Mouse (Mus musculus) CH12.LX (cell line): ENCODE measurements at regions not wholly inside any gene's neighbourhood (a gene's known extent, or its start where the extent isn't known, plus 50 kb on each side); places are given as distances from the start of the nearest gene placed in this dataset.

ENCODE experiments used
- DNase-seq: peaks from one replicate; pipeline ENCODE4 v3.0.0-alpha.2; 2013; ENCODE audit errors: extremely low read depth
- H3K27ac ChIP-seq: 2 replicates; pipeline ENCODE4 v1.5.1; 2012; ENCODE audit warnings: low read depth, mild to moderate bottlenecking, control low read depth, moderate library complexity; ENCODE audit not compliant: insufficient read depth
- H3K27me3 ChIP-seq: replicated peaks from 2 replicates; pipeline ENCODE3; 2012; ENCODE audit warnings: inconsistent platforms
- H3K36me3 ChIP-seq, 2 experiments: replicated peaks in 1 of 2; 2 replicates each; pipeline versions ENCODE3 to v1.6.1; 2012; ENCODE audit warnings: inconsistent platforms in 1 of 2, low read length in 1 of 2, mild to moderate bottlenecking in 1 of 2, mixed read lengths in 1 of 2, moderate library complexity in 1 of 2; ENCODE audit not compliant: control insufficient read depth in 1 of 2, insufficient read depth in 1 of 2
- H3K4me1 ChIP-seq, 2 experiments: 2 replicates each; pipeline ENCODE4 v1.6.1; 2012; ENCODE audit warnings: inconsistent platforms in 1 of 2, moderate library complexity in 1 of 2; ENCODE audit not compliant: insufficient read depth in 2 of 2, control insufficient read depth in 1 of 2
- H3K4me2 ChIP-seq: 2 replicates; pipeline ENCODE4 v1.6.1; 2012; ENCODE audit warnings: low read depth, mild to moderate bottlenecking, control low read depth; ENCODE audit not compliant: poor library complexity, insufficient read depth, severe bottlenecking
- H3K4me3 ChIP-seq, 3 experiments: fragments of 150-350 bp in 1 of 3; sonication (generic) in 1 of 3; replicated peaks in 1 of 3; 2 replicates each; pipeline versions ENCODE3 to v1.5.1; 2011 to 2012; ENCODE audit warnings: low read depth in 2 of 3, low read length in 2 of 3, mild to moderate bottlenecking in 2 of 3, moderate library complexity in 2 of 3, control low read depth in 1 of 3, improper control_type of control experiment in 1 of 3, inconsistent platforms in 1 of 3, mixed read lengths in 1 of 3; ENCODE audit not compliant: poor library complexity in 1 of 3
- H3K79me2 ChIP-seq: replicated peaks from 2 replicates; pipeline ENCODE4 v1.6.1; 2012; ENCODE audit warnings: mild to moderate bottlenecking, moderate library complexity; ENCODE audit not compliant: control insufficient read depth, poor library complexity, insufficient read depth, severe bottlenecking; ENCODE audit errors: extremely low read depth
- H3K9ac ChIP-seq: 2 replicates; pipeline ENCODE4 v1.6.1; 2012; ENCODE audit warnings: low read depth, mild to moderate bottlenecking, control low read depth, moderate library complexity; ENCODE audit not compliant: insufficient read depth
- H3K9me3 ChIP-seq: replicated peaks from 2 replicates; pipeline ENCODE3; 2012; ENCODE audit warnings: low read length, inconsistent platforms, mixed read lengths
- BHLHE40 ChIP-seq: IDR thresholded peaks from 2 replicates; pipeline ENCODE4 v1.6.1; 2011; ENCODE audit warnings: mild to moderate bottlenecking, low read depth, low read length, improper control_type of control experiment
- CTCF ChIP-seq, 2 experiments: IDR thresholded peaks in 1 of 2; conservative IDR thresholded peaks in 1 of 2; 2 replicates each; pipeline ENCODE4 v1.5.1; 2011 to 2012; ENCODE audit warnings: low read depth in 2 of 2, low read length in 2 of 2, improper control_type of control experiment in 1 of 2, inconsistent platforms in 1 of 2, mild to moderate bottlenecking in 1 of 2, moderate library complexity in 1 of 2
- E2F4 ChIP-seq: IDR thresholded peaks from 2 replicates; pipeline ENCODE4 v1.6.1; 2011; ENCODE audit warnings: low read depth, low read length, improper control_type of control experiment; ENCODE audit not compliant: insufficient replicate concordance
- ELF1 ChIP-seq: IDR thresholded peaks from 2 replicates; pipeline ENCODE4 v1.6.1; 2014; ENCODE audit warnings: low read depth, mild to moderate bottlenecking, inconsistent platforms, low read length, improper control_type of control experiment
- EP300 ChIP-seq: IDR thresholded peaks from 2 replicates; pipeline ENCODE4 v1.6.1; 2011; ENCODE audit warnings: low read length, improper control_type of control experiment
- ETS1 ChIP-seq: conservative IDR thresholded peaks from 2 replicates; pipeline ENCODE4 v1.6.1; 2012; ENCODE audit warnings: low read depth, mild to moderate bottlenecking, inconsistent platforms, low read length, improper control_type of control experiment, moderate library complexity
- GABPA ChIP-seq: IDR thresholded peaks from 2 replicates; pipeline ENCODE4 v1.6.1; 2012; ENCODE audit warnings: low read depth, low read length, improper control_type of control experiment, inconsistent platforms; ENCODE audit not compliant: insufficient replicate concordance
- HCFC1 ChIP-seq: IDR thresholded peaks from 2 replicates; pipeline ENCODE4 v1.6.1; 2012; ENCODE audit warnings: low read depth, mild to moderate bottlenecking, inconsistent platforms, low read length, improper control_type of control experiment
- IRF4 ChIP-seq: IDR thresholded peaks from 2 replicates; pipeline ENCODE4 v1.6.1; 2014; ENCODE audit warnings: low read depth, mild to moderate bottlenecking, inconsistent platforms, low read length, improper control_type of control experiment
- JUN ChIP-seq: IDR thresholded peaks from 2 replicates; pipeline ENCODE4 v1.6.1; 2011; ENCODE audit warnings: low read depth, mild to moderate bottlenecking, low read length, improper control_type of control experiment, moderate library complexity; ENCODE audit not compliant: insufficient read depth
- KAT2A ChIP-seq: IDR thresholded peaks from 2 replicates; pipeline ENCODE4 v1.6.1; 2012; ENCODE audit warnings: low read length, improper control_type of control experiment, inconsistent platforms; ENCODE audit not compliant: insufficient replicate concordance
- MAFK ChIP-seq: IDR thresholded peaks from 2 replicates; pipeline ENCODE4 v1.6.1; 2011; ENCODE audit warnings: low read length, improper control_type of control experiment; ENCODE audit not compliant: insufficient replicate concordance
- MAX ChIP-seq: IDR thresholded peaks from 2 replicates; pipeline ENCODE4 v1.6.1; 2011; ENCODE audit warnings: low read length, improper control_type of control experiment
- MAZ ChIP-seq: IDR thresholded peaks from 2 replicates; pipeline ENCODE4 v1.6.1; 2012; ENCODE audit warnings: low read depth, mild to moderate bottlenecking, inconsistent platforms, low read length, improper control_type of control experiment, moderate library complexity
- MXI1 ChIP-seq: IDR thresholded peaks from 2 replicates; pipeline ENCODE4 v1.6.1; 2011; ENCODE audit warnings: mild to moderate bottlenecking, low read depth, low read length, improper control_type of control experiment
- NRF1 ChIP-seq: IDR thresholded peaks from 2 replicates; pipeline ENCODE4 v1.6.1; 2014; ENCODE audit warnings: low read depth, mild to moderate bottlenecking, inconsistent platforms, low read length, improper control_type of control experiment, moderate library complexity
- PAX5 ChIP-seq: IDR thresholded peaks from 2 replicates; pipeline ENCODE4 v1.6.1; 2012; ENCODE audit warnings: low read length, inconsistent platforms, mixed read lengths
- RAD21 ChIP-seq: IDR thresholded peaks from 2 replicates; pipeline ENCODE4 v1.6.1; 2011; ENCODE audit warnings: low read depth, mild to moderate bottlenecking, low read length, improper control_type of control experiment, moderate library complexity
- SIN3A ChIP-seq: IDR thresholded peaks from 2 replicates; pipeline ENCODE4 v1.6.1; 2012; ENCODE audit warnings: low read length, improper control_type of control experiment, inconsistent platforms
- TBP ChIP-seq: conservative IDR thresholded peaks from 2 replicates; pipeline ENCODE4 v1.6.1; 2011; ENCODE audit warnings: low read depth, low read length, improper control_type of control experiment
- UBTF ChIP-seq: IDR thresholded peaks from 2 replicates; pipeline ENCODE4 v1.6.1; 2012; ENCODE audit warnings: low read depth, mild to moderate bottlenecking, inconsistent platforms, low read length, improper control_type of control experiment, moderate library complexity
- USF1 ChIP-seq: IDR thresholded peaks from 2 replicates; pipeline ENCODE4 v1.6.1; 2014; ENCODE audit warnings: low read depth, mild to moderate bottlenecking, inconsistent platforms, low read length, improper control_type of control experiment
- USF2 ChIP-seq: conservative IDR thresholded peaks from 2 replicates; pipeline ENCODE4 v1.6.1; 2011; ENCODE audit warnings: low read depth, low read length, improper control_type of control experiment
- ZMIZ1 ChIP-seq: IDR thresholded peaks from 2 replicates; pipeline ENCODE4 v1.6.1; 2012; ENCODE audit warnings: low read depth, mild to moderate bottlenecking, inconsistent platforms, low read length, improper control_type of control experiment
- ZNF384 ChIP-seq: IDR thresholded peaks from 2 replicates; pipeline ENCODE4 v1.6.1; 2012; ENCODE audit warnings: low read depth, low read length, improper control_type of control experiment, inconsistent platforms
- dilution Hi-C: fragments of 300-500 bp; cut with MboI; formaldehyde crosslinking; loops from 2 replicates; pipeline ENCODE4 v1.14.3; 2020; ENCODE audit warnings: low sequenced_read_pairs; ENCODE audit not compliant: extremely low pct_unique_long_range_greater_than_20kb, extremely low pct_ligation_motif_present
- in situ Hi-C: fragments of 300-500 bp; cut with MboI; formaldehyde crosslinking; loops from 3 replicates; pipeline ENCODE4 v1.14.3; 2019; ENCODE audit warnings: low sequenced_read_pairs, low pct_ligation_motif_present, low pct_unique_long_range_greater_than_20kb, mixed read lengths

DNA sequence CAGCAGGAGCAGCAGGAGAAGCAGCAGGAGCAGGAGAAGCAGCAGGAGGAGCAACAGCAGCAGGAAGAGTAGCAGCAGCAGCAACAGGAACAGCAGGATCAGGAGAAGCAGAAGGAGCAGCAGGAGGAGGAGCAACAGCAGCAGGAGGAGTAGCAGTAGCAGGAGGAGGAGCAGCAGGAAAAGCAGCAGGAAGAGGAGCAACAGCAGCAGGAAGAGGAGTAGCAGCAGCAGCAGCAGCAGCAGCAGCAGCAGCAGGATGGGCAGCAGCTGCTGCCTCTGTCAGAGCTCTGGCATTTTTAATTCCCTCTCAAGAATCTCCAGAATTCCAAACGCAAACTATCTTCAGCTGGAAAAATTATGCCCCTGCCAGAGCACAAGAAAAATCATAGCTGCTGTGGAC is 205.0 kb upstream of the Peli2 start:
- in situ Hi-C loops (no loop called here), dilution Hi-C loops (no loop called here)
- H3K9ac ChIP-seq = no peak overlapping the region
- H3K36me3 ChIP-seq = no peaks in the 10 kb centered on the region
- peaks cover 0 to 2% of the 10 kb centered on the region in 2 experiments; a peak in 1 of 4 replicates for H3K4me1 ChIP-seq
- DNase-seq = no peak
- no peak for TF ChIP-seq SIN3A
- no peak for TF ChIP-seq TBP
- no peak for TF ChIP-seq E2F4
- TF ChIP-seq MAFK = no peak
- no peak for TF ChIP-seq HCFC1
- no peak for TF ChIP-seq NRF1
- H3K27ac ChIP-seq = no peak overlapping the region
- no peaks in the 10 kb centered on the region for H3K27me3 ChIP-seq
- no peak overlapping the region for H3K4me3 ChIP-seq
- no peaks in the 10 kb centered on the region for H3K79me2 ChIP-seq
- H3K9me3 ChIP-seq = no peaks in the 10 kb centered on the region
- H3K4me2 ChIP-seq = no peak overlapping the region

DNA sequence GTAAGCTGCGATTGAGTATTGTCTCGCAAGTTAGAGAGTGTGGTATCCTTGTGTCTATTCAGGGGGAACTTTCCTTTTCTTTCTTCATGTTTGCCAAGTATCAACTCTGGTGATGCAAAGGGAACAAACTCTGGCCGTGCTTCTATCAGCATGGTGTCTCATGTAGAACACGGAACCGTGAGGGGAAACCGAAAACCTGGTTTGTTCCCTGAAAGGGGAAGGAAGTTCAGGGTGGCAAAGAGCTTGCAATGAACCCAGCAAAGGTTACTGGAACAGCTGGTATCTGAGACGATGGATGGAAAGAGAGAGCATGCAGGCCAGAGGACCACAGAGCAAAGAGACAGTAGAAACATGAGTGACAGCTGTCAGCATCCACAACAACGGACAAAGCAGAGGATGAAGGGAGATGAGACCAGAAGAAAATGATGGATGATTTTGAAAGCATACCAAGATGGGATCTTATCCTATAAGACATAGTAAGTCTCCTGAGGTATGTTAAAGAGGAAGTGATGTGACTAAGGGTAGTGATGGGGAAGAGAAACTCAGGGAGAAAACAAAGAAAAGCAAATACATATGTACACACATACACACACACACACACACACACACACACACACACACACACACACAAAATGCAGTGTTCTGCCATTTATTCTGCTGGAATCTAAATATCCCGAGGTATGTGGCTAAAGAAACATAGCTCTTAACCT is 199.8 kb upstream of the Peli2 start:
- Histone ChIP-seq H3K4me2 (no peak overlapping the region), H3K27me3 (no peaks in the 10 kb centered on the region), H3K4me3 (no peak overlapping the region), H3K36me3 (no peaks in the 10 kb centered on the region), H3K9me3 (no peaks in the 10 kb centered on the region), H3K4me1 (peaks cover 0 to 9% of the 10 kb centered on the region in 2 experiments; a peak in 2 of 4 replicates), H3K79me2 (no peaks in the 10 kb centered on the region), H3K9ac (no peak overlapping the region), H3K27ac (no peak overlapping the region)
- in situ Hi-C loops (no loop called here), dilution Hi-C loops (no loop called here)
- no peak for DNase-seq
- TF ChIP-seq CTCF (conservative IDR thresholded peaks at IDR 0.05 in 1 of 2, IDR thresholded peaks at IDR 0.05 in 1 of 2; ENCODE audit: low read depth in 2 of 2, low read length in 2 of 2) (no peak), RAD21 (no peak), ELF1 (no peak), E2F4 (no peak), ZMIZ1 (no peak), BHLHE40 (no peak), MAFK (no peak), USF1 (no peak), PAX5 (no peak)

DNA sequence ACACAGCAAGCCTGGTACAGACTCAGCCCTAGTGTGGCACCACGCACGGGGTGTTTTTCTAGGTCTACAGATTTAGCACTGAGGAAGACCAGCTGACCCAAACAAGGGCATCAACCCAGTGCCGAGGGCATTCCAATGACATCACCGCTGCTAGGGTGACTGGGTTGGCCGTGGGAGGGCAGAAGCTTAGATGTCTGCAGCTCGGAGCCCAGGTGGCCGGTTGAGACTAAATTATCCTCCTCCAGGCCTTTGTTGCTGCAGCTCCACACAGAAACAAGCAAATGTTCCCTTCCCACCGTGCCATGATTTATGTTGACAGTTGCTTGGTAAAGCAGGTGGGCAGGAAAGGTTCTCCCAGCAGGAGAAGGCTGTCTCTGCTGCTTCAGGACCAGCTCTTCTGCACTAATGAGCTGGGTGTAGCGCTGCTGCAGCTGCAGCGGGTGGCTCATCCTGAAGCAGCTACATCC is 198.8 kb upstream of the Peli2 start:
- H3K4me2 ChIP-seq = no peak overlapping the region
- dilution Hi-C loops = no loop called here
- in situ Hi-C loops = no loop called here
- TF ChIP-seq MAZ (no peak), KAT2A (no peak), USF1 (no peak), MXI1 (no peak), ZNF384 (no peak), GABPA (no peak), HCFC1 (no peak), IRF4 (no peak), JUN (no peak), USF2 (no peak), EP300 (no peak), ETS1 (no peak), UBTF (no peak), MAX (no peak), ELF1 (no peak)

More for the DNA sequence above, 198.8 kb upstream of the Peli2 start:
- Histone ChIP-seq H3K9me3 (no peaks in the 10 kb centered on the region), H3K4me3 (no peak overlapping the region), H3K79me2 (no peaks in the 10 kb centered on the region), H3K4me1 (peaks cover 0 to 9% of the 10 kb centered on the region in 2 experiments; a peak in 2 of 4 replicates), H3K27ac (no peak overlapping the region), H3K36me3 (no peaks in the 10 kb centered on the region), H3K27me3 (no peaks in the 10 kb centered on the region), H3K9ac (no peak overlapping the region)
- DNase-seq = no peak
